27 mouse cellular contexts compared by ENCODE assay signal in the genomic region with DNA sequence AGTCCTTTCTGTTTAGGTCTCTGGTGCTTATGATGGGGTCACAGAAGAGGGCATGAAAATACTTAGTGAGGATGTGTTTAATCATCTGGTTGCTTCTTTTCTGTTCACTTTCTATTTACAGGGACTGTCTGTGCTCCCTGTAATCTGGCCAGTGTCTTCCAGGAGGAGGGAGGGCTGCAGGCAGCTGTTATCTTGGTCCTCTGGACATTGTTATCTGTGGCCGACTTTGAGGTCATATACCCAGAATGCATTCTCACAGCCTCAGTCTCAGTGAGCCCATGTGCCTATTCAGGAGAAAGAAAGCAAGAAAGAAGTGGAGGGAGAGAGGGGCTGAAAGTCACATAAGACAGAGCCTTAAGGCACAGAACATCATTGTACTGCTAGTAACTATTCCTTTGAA. TPM values are rescaled to one million over a fixed set of nuclear protein-coding genes. Genes with fewer than 3 reads are reported as not detected.
A peak's percentile ranks its signal among the peaks of the same experiment; 100 is the strongest.
DNase-seq lines count a peak whose midpoint lies in the region; ATAC-seq and TF ChIP-seq lines count a peak whose summit lies in the region.
"Had no signal": no experiment of that assay in that cellular context is flagged by ENCODE, and none has a peak within 500 bp of the region (broad histone marks: within the 10 kb centered on the region; RNA-seq: fewer than 3 reads in every experiment).

No protein-coding gene starts in this region.

- ATAC-seq in liver, embryonic 12.5 days: peak; percentile 64
- ATAC-seq: forebrain, embryonic 15.5 days; midbrain, embryonic 16.5 days had no signal

- no peak overlapping the region for H3K9ac ChIP-seq in heart, adult 2 months (ENCODE audit: low read depth, low read length)
- no peak overlapping the region for H3K9ac ChIP-seq in liver, embryonic 12.5 days
- H3K9ac ChIP-seq: forebrain, embryonic 15.5 days; hindbrain, embryonic 13.5 days; limb, embryonic 15.5 days; lung, embryonic 15.5 days had no signal

- no peaks in the 10 kb centered on the region for H3K79me2 ChIP-seq in heart, adult 2 months (replicated peaks; ENCODE audit: control insufficient read depth, insufficient read depth, low read length)

- TF ChIP-seq POLR2A in heart, adult 2 months (IDR thresholded peaks at IDR 0.05; ENCODE audit: insufficient read depth, low read depth, low read length): no peak

- no peak for TF ChIP-seq EP300 in heart, adult 2 months (IDR thresholded peaks at IDR 0.05; ENCODE audit: insufficient read depth, low read depth, low read length)

- H3K27ac ChIP-seq in heart, embryonic 10.5 days: peak overlapping the region; percentile 59; the same call in 1 of the 2 replicates
- H3K27ac ChIP-seq in heart, adult 2 months: no peak overlapping the region
- no peak overlapping the region for H3K27ac ChIP-seq in liver, embryonic 12.5 days
- no peak overlapping the region for H3K27ac ChIP-seq in left cerebral cortex, adult 2 months
- H3K27ac ChIP-seq: forebrain, embryonic 15.5 days; hindbrain, embryonic 13.5 days; kidney, postnatal 0 days; limb, embryonic 15.5 days; lung, embryonic 15.5 days; midbrain, embryonic 10.5 days had no signal

- no peaks in the 10 kb centered on the region for H3K9me3 ChIP-seq in heart, embryonic 10.5 days
- H3K9me3 ChIP-seq in liver, embryonic 12.5 days (replicated peaks): no peaks in the 10 kb centered on the region
- H3K9me3 ChIP-seq: G1E; hindbrain, embryonic 13.5 days; limb, embryonic 15.5 days; lung, embryonic 15.5 days; midbrain, embryonic 10.5 days had no signal

- TF ChIP-seq CTCF in heart, adult 2 months (IDR thresholded peaks at IDR 0.05): no peak
- no peak for TF ChIP-seq CTCF in left cerebral cortex, adult 2 months (IDR thresholded peaks at IDR 0.05)

- H3K4me3 ChIP-seq in heart, embryonic 10.5 days: no peak overlapping the region
- no peak overlapping the region for H3K4me3 ChIP-seq in heart, adult 2 months
- H3K4me3 ChIP-seq in liver, embryonic 12.5 days: no peak overlapping the region
- H3K4me3 ChIP-seq in left cerebral cortex, adult 2 months: no peak overlapping the region
- H3K4me3 ChIP-seq: forebrain, embryonic 15.5 days; hindbrain, embryonic 13.5 days; limb, embryonic 15.5 days; lung, embryonic 15.5 days; midbrain, embryonic 10.5 days had no signal

- H3K27me3 ChIP-seq in heart, embryonic 10.5 days (ENCODE audit: insufficient read depth, poor library complexity, severe bottlenecking): no peaks in the 10 kb centered on the region
- H3K27me3 ChIP-seq in heart, adult 2 months (ENCODE audit: control insufficient read depth, insufficient read depth, low read length): no peaks in the 10 kb centered on the region
- no peaks in the 10 kb centered on the region for H3K27me3 ChIP-seq in liver, embryonic 12.5 days (replicated peaks)
- H3K27me3 ChIP-seq: CH12.LX; forebrain, embryonic 15.5 days; hindbrain, embryonic 13.5 days; limb, embryonic 15.5 days; lung, embryonic 15.5 days had no signal

- no peak overlapping the region for H3K4me2 ChIP-seq in liver, embryonic 12.5 days
- H3K4me2 ChIP-seq: forebrain, embryonic 15.5 days; hindbrain, embryonic 13.5 days; limb, embryonic 15.5 days; lung, embryonic 15.5 days had no signal

- intact Hi-C loops in heart, adult 2 months (cut with DNase I): no loop called here
- intact Hi-C loops in left cerebral cortex, adult 2 months (cut with DNase I): no loop called here

- peak; percentile 74 for DNase-seq in heart, embryonic 10.5 days (ENCODE audit: low spot score)
- no peak for DNase-seq in heart, adult 2 months
- DNase-seq in ovary, postnatal 36 days (ENCODE audit: low spot score): peak; percentile 10
- DNase-seq in ovary, postnatal 10 days (ENCODE audit: low spot score): no peak
- DNase-seq in yolk sac, embryonic 10.5 days (ENCODE audit: low spot score): peak; percentile 17
- no peak for DNase-seq in left cerebral cortex, adult 2 months (ENCODE audit: extremely low spot score in 1 of 2, low spot score in 2 of 2)
- no peak for DNase-seq in kidney, adult 8-10 months
- DNase-seq: cerebellum, adult 18-20 months; cerebellum, postnatal 14 days; gastrocnemius, postnatal 10 days; heart, adult 18-20 months; heart, postnatal 10 days; kidney, adult 11 months; left cerebral cortex, postnatal 4 days; lung, postnatal 36 days; right cerebral cortex, postnatal 14 days; thymus, postnatal 36 days had no signal

- H3K4me1 ChIP-seq in heart, embryonic 10.5 days: peaks cover 21% of the 10 kb centered on the region
- no peaks in the 10 kb centered on the region for H3K4me1 ChIP-seq in heart, adult 2 months (ENCODE audit: control insufficient read depth, insufficient read depth, low read length)
- H3K4me1 ChIP-seq in liver, embryonic 12.5 days: peaks cover 14% of the 10 kb centered on the region
- H3K4me1 ChIP-seq: forebrain, embryonic 15.5 days; hindbrain, embryonic 13.5 days; limb, embryonic 15.5 days; lung, embryonic 15.5 days had no signal

- H3K36me3 ChIP-seq in heart, embryonic 10.5 days: no peaks in the 10 kb centered on the region
- H3K36me3 ChIP-seq in heart, adult 2 months (ENCODE audit: control insufficient read depth, insufficient read depth, low read length): no peaks in the 10 kb centered on the region
- H3K36me3 ChIP-seq in liver, embryonic 12.5 days: no peaks in the 10 kb centered on the region
- H3K36me3 ChIP-seq: forebrain, embryonic 15.5 days; G1E; hindbrain, embryonic 13.5 days; limb, embryonic 15.5 days; lung, embryonic 15.5 days had no signal

- 5% methylated on average over 1 of the region's 1 CpGs for WGBS in heart, embryonic 10.5 days
- WGBS in heart, adult 2 months: 0% methylated on average over 1 of the region's 1 CpGs
- 0% methylated on average over 1 of the region's 1 CpGs for WGBS in liver, embryonic 12.5 days (ENCODE audit: insufficient replicate concordance)

RNA-seq across cellular contexts. Expression of a gene that starts 19.4 kb away (rescaled TPM):
- polyA plus RNA-seq in heart, embryonic 10.5 days (2016; fragmentation: Nextera tagmentation; extraction: Ambion mirVana): 35.7 and 37.0 TPM in 2 replicates
- total RNA-seq in heart, adult 2 months (2021): 10 to 100 TPM in 1 of 2 experiments, 1 to 10 TPM in 1; 8.4 to 12.3 TPM
- polyA plus RNA-seq in heart, adult 2 months (2012; rRNA removed): 3.8 and 16.8 TPM in 2 replicates
- polyA plus RNA-seq in liver, embryonic 12.5 days (2016; fragmentation: Nextera tagmentation; extraction: Ambion mirVana): 8.5 and 8.6 TPM in 2 replicates
- 10 to 100 TPM; 78.7 to 85.3 TPM for total RNA-seq in left cerebral cortex, adult 2 months (2021)

Comparison
In these comparisons a context has a peak if more than half of its experiments do, and no peak if none do; other contexts are left out.
1. DNase-seq: peak in heart, embryonic 10.5 days (single experiment), ovary, postnatal 36 days (single experiment) and yolk sac, embryonic 10.5 days (single experiment); none in heart, adult 2 months (0 of 2), ovary, postnatal 10 days (single experiment), left cerebral cortex, adult 2 months (0 of 2) and kidney, adult 8-10 months (0 of 2).